Mouse (Mus musculus) v-Abl transformed pro-B cells (cell line): Measurements from ENCODE around the gene Hist1h4d.

Experiments
- in situ Hi-C, 2 experiments: fragments of 400-800 bp; cut with MboI; formaldehyde crosslinking; loops; one replicate each; pipeline ENCODE4 v1.15.1; 2025; ENCODE audit not compliant: unreplicated experiment in 2 of 2

Hist1h4d gene

DNA sequence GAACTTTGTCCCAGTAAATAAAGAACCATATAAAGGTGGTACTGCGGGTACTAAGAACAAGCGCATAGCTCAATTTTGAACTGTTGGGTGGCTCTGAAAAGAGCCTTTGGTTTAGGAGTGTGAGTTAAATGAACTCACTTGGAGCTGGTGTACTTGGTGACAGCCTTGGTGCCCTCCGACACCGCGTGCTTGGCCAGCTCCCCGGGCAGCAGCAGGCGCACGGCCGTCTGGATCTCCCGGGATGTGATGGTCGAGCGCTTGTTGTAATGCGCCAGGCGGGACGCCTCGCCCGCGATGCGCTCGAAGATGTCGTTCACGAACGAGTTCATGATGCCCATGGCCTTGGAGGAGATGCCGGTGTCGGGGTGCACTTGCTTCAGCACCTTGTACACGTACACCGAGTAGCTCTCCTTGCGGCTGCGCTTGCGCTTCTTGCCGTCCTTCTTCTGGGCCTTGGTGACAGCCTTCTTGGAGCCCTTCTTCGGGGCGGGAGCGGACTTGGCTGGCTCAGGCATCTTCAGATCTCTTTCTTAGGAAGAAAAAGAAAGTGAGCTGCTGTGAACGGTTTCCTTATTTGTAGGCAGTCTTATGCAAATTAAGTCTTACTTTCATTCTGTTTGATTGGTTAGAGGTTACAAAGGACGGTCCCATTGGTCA lies 4.2 kb downstream of the Hist1h4d start:
- in situ Hi-C loops: loop anchor here (5.0 to 25.0 kb wide), 5 partner anchors 37 to 1798 kb away; partner anchors contain the start of genes Hist1h1b (in 1 of the 2), Hist1h1e (in 1 of the 2), Hist1h2af (in 1 of the 2) and Hist1h2an (in 1 of the 2)

- in situ Hi-C loops: loop anchor here (5.0 to 25.0 kb wide), 5 partner anchors 36 to 1799 kb away; partner anchors contain the start of genes Hist1h1b (in 1 of the 2), Hist1h1e (in 1 of the 2), Hist1h2af (in 1 of the 2) and Hist1h2an (in 1 of the 2)
Measured at GRCm38 (mm10) chr13:23586099-23586939, 4.9 kb downstream of the Hist1h4d start.

- in situ Hi-C loops: loop anchor here (5.0 to 25.0 kb wide), 5 partner anchors 35 to 1800 kb away; partner anchors contain the start of genes Hist1h1b (in 1 of the 2), Hist1h1e (in 1 of the 2), Hist1h2af (in 1 of the 2) and Hist1h2an (in 1 of the 2)
Measured at GRCm38 (mm10) chr13:23586940-23587225, 5.5 kb downstream of the Hist1h4d start.

DNA sequence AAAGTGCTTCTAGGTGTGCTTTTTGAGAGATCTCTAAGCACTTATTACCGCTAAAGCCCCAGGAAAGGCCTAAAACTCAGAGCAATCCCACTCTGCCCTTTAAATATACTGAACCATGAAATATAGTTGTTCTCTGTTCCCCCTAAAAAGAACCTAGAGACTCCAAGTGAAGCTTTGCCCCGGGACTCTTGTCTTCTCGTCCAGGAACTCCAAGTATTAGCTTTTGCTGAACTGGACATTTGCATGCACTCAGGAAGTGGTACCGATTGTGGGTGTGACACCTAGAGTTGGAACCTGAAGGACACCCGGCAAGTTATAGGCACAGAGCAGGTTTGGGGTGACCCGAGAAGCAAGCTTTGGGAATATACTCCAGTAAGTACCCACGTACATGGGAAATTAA lies 9.8 kb downstream of the Hist1h4d start:
- in situ Hi-C loops: loop anchor here (5.0 to 25.0 kb wide), 5 partner anchors 64 to 1804 kb away; partner anchors contain the start of genes Hist1h2ah (in 2 of the 2), Hist1h2bk (in 2 of the 2), Abt1 (in 1 of the 2) and Hist1h1b (in 1 of the 2)

DNA sequence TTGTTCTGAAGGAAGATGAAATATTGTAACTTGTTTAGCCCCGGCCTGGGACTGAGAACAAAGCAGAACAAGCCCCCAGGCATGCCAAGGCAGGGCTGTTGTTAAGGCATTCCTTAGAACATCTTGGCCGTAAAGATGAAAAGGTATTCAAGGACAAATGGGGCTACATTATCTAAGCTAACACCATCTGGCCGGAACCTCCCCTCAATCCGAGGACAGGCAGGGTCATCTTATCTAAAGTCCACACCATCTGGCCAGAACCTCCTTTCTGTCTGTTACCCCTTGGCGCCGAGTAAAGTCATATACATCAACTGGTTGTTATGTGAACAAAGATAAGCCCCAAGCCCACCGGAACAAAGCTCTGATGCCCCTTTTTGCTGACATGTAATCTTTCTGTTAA lies 10.5 kb downstream of the Hist1h4d start:
- in situ Hi-C loops: loop anchor here (5.0 to 25.0 kb wide), 5 partner anchors 65 to 1805 kb away; partner anchors contain the start of genes Hist1h2ah (in 2 of the 2), Hist1h2bk (in 2 of the 2), Abt1 (in 1 of the 2) and Hist1h1b (in 1 of the 2)

DNA sequence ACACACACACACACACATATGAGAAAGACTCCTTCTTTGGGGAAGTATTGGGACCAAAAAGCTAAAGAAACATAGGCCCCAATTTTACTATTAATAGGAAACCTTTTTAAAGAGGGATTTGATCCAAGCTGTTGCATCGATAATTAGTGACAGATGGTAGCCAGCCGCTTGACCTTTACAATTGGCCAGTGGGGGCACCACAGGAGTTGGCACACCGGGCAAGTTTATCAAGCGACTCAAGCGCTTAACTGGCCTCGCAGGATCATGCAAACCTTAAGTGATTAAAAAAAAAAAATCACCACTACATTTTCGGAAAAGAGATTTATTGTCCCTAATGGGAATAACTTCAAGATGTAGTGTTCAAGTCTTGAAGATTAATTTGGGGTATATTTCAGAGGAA lies 11.2 kb downstream of the Hist1h4d start:
- in situ Hi-C loops: loop anchor here (5.0 to 25.0 kb wide), 5 partner anchors 65 to 1805 kb away; partner anchors contain the start of genes Hist1h2ah (in 2 of the 2), Hist1h2bk (in 2 of the 2), Abt1 (in 1 of the 2) and Hist1h1b (in 1 of the 2)

GRCm38 (mm10) chr13:23593051-23593770 lies 11.8 kb downstream of the Hist1h4d start:
- in situ Hi-C loops: loop anchor here (5.0 to 25.0 kb wide), 5 partner anchors 66 to 1806 kb away; partner anchors contain the start of genes Hist1h2ah (in 2 of the 2), Hist1h2bk (in 2 of the 2), Abt1 (in 1 of the 2) and Hist1h1b (in 1 of the 2)

DNA sequence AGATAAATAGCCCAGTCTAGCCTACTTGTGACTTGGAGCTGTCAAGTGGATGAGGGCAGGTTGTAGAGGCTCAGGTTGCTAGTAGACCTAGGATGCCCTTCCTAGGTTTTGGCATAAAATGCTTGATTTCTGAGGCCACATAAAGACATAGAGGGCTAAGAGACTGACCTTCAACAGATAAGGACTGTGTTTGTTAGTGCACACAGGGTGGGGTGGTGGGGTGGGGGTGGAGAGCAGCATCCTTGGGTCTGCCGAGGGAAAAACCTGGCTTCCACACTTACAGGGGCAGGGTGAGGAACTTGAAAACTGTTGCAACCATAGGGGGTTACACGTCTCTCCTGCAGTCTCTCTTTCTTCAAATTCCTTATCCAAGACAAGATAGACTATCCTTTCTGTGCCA lies 13.8 kb downstream of the Hist1h4d start:
- in situ Hi-C loops: loop anchor here (10.0 to 25.0 kb wide), 4 partner anchors 170 to 1808 kb away; partner anchors contain the start of genes Hist1h2ah (in 2 of the 2), Hist1h2bk (in 2 of the 2), Abt1 (in 1 of the 2) and Hist1h1b (in 1 of the 2)

GRCm38 (mm10) chr13:23595622-23596372 lies 14.4 kb downstream of the Hist1h4d start:
- in situ Hi-C loops: loop anchor here (10.0 to 25.0 kb wide), 4 partner anchors 171 to 1808 kb away; partner anchors contain the start of genes Hist1h2ah (in 2 of the 2), Hist1h2bk (in 2 of the 2), Abt1 (in 1 of the 2) and Hist1h1b (in 1 of the 2)

DNA sequence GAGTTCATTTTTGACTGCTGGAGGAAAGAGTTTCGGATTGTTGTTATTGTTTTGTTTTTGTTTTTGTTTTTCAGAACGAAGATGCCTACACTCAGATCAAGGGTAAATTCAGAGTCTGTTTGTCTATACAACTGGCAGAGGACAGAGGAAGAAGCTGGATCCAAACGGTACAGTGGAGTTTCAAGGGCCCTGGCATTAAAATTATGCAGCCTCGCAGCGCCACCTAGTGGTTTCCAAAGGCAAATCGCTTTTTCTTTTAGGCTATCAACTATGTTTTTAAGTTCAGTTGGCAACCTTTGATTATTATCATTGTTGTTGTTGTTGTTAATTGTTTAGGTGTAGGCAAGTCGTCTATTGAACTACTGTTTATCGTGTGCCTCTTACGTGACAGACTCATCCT lies 16.6 kb downstream of the Hist1h4d start:
- in situ Hi-C loops: loop anchor here (10.0 to 25.0 kb wide), 4 partner anchors 173 to 1811 kb away; partner anchors contain the start of genes Hist1h2ah (in 2 of the 2), Hist1h2bk (in 2 of the 2), Abt1 (in 1 of the 2) and Hist1h1b (in 1 of the 2)

- in situ Hi-C loops: no loop called here
Measured at GRCm38 (mm10) chr13:23603182-23603699, 21.8 kb downstream of the Hist1h4d start.

GRCm38 (mm10) chr13:23604452-23604851 lies 23.1 kb downstream of the Hist1h4d start:
- in situ Hi-C loops: no loop called here

- in situ Hi-C loops: no loop called here
Measured at GRCm38 (mm10) chr13:23605052-23605451, 23.7 kb downstream of the Hist1h4d start.

GRCm38 (mm10) chr13:23609209-23609608 lies 27.8 kb downstream of the Hist1h4d start:
- in situ Hi-C loops: no loop called here

- in situ Hi-C loops: no loop called here
Measured at GRCm38 (mm10) chr13:23609844-23610243, 28.4 kb downstream of the Hist1h4d start.

GRCm38 (mm10) chr13:23610393-23610792 lies 29.0 kb downstream of the Hist1h4d start:
- in situ Hi-C loops: no loop called here

GRCm38 (mm10) chr13:23611638-23612037 lies 30.2 kb downstream of the Hist1h4d start:
- in situ Hi-C loops: no loop called here

DNA sequence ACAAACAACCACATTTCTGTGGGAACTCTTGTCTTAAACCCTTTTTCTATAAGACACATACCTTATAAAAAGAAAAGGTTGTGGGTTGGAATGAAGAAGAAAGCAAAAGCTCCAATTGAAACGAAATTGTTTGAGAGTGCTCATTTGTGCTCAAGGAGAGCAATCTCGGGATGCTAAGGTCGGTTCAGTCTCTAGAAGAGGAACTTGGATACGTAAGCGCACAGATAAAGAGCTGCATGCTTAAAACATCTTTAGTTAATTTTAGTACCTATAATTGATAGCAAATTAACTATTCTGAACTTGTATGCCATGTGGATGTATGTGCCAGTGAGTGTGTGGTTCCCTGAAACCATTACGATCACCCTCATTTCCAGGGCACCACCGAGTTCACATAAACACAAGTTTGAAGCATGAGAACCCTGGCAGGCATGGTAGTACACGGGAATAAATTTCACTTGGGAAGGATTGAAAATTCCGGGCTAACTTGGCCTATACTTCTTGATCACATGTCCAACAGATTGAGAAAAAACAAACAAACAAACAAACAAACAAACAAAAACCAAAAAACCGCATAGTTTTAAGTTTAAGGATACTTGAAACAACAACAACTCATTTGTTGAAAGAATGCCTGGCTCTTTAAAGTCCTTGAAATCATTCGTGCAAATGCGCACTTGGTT lies 38.8 kb downstream of the Hist1h4d start:
- in situ Hi-C loops: loop anchor here (5.0 to 10.0 kb wide), 4 partner anchors 33 to 1795 kb away; partner anchors contain the start of gene Hist1h1c (in 2 of the 2)
